Mouse (Mus musculus): ENCODE results near the gene Gstp3.

- no peak for TF ChIP-seq CTCF (IDR thresholded peaks at IDR 0.05; ENCODE audit: extremely low read depth, insufficient read depth, low read length)
- TF ChIP-seq POLR2A (IDR thresholded peaks at IDR 0.05; ENCODE audit: extremely low read depth, insufficient read depth, low read length), result no peak
Measured at GRCm38 (mm10) chr19:4088146-4088545, 28.8 kb upstream of the Gstp3 start.
